Mouse (Mus musculus) forebrain, embryonic 15.5 days (tissue): ENCODE results near the gene Fam76a. TPM values are rescaled to one million over a fixed set of nuclear protein-coding genes. Genes with fewer than 3 reads are reported as not detected.

ENCODE experiments used
- ATAC-seq: fragments of 200-750 bp; cut with Nextera tagmentation; replicated peaks from 2 replicates; pipeline ENCODE4 v1.8.0; 2017; ENCODE audit warnings: mild to moderate bottlenecking, moderate TSS enrichment, moderate library complexity
- H3K27ac ChIP-seq: fragments of 300-500 bp; sonication (generic); replicated peaks from 2 replicates; pipeline ENCODE4 v1.5.1; 2015; ENCODE audit warnings: mild to moderate bottlenecking, inconsistent platforms
- H3K27me3 ChIP-seq: fragments of 300-500 bp; sonication (generic); 2 replicates; pipeline ENCODE4 v1.6.1; 2015; ENCODE audit warnings: inconsistent platforms
- H3K36me3 ChIP-seq: fragments of 300-500 bp; sonication (generic); 2 replicates; pipeline ENCODE4 v1.6.1; 2015; ENCODE audit warnings: mild to moderate bottlenecking, inconsistent platforms
- H3K4me1 ChIP-seq: fragments of 300-500 bp; sonication (generic); 2 replicates; pipeline ENCODE4 v1.6.1; 2015; ENCODE audit warnings: inconsistent platforms
- H3K4me2 ChIP-seq: fragments of 300-500 bp; sonication (generic); replicated peaks from 2 replicates; pipeline ENCODE4 v1.6.1; 2015; ENCODE audit warnings: mild to moderate bottlenecking, inconsistent platforms
- H3K4me3 ChIP-seq: fragments of 300-500 bp; sonication (generic); 2 replicates; pipeline ENCODE4 v1.5.1; 2015; ENCODE audit warnings: mild to moderate bottlenecking, inconsistent platforms
- H3K9ac ChIP-seq: fragments of 300-500 bp; sonication (generic); replicated peaks from 2 replicates; pipeline ENCODE4 v1.6.1; 2015; ENCODE audit warnings: mild to moderate bottlenecking, inconsistent platforms
- H3K9me3 ChIP-seq: fragments of 300-500 bp; sonication (generic); 2 replicates; pipeline ENCODE4 v1.6.1; 2016; ENCODE audit warnings: inconsistent platforms
- WGBS: fragments of 180-500 bp; shearing (Covaris S2); methylation state at CpG from one replicate; pipeline ENCODE4 v1.1.7; 2015; ENCODE audit warnings: mixed read lengths; 5-methylcytosine and 5-hydroxymethylcytosine counted together
- polyA plus RNA-seq: library from polyadenylated mRNA; unstranded; fragments of >200 nt; fragmentation: Nextera tagmentation; extraction: Ambion mirVana; gene quantifications from 2 replicates; pipeline ENCODE4 v1.2.1, GENCODE M21; 2015

Fam76a gene
- polyA plus RNA-seq, 1 experiment from 2014 or later = 52.4 TPM

GRCm38 (mm10) chr4:132958741-132959678 lies 36.7 kb upstream of the Fam76a start:
- 0 out of 2 replicates have a peak overlapping the region, but pooled peaks have one; percentile 7 for H3K9ac ChIP-seq
- H3K27ac ChIP-seq = peak overlapping the region; percentile 79
- H3K4me1 ChIP-seq = peaks cover 11% of the 10 kb centered on the region
- peak; percentile 48; the same call in 1 of the 2 replicates for ATAC-seq
- H3K4me2 ChIP-seq = no peak overlapping the region
- H3K4me3 ChIP-seq = no peak overlapping the region
- WGBS = 5% methylated on average over 10 of the region's 10 CpGs
- H3K9me3 ChIP-seq = no peaks in the 10 kb centered on the region
- H3K36me3 ChIP-seq = no peaks in the 10 kb centered on the region
- no peaks in the 10 kb centered on the region for H3K27me3 ChIP-seq

- Histone ChIP-seq H3K9me3 (no peaks in the 10 kb centered on the region), H3K9ac (no peak overlapping the region), H3K4me2 (no peak overlapping the region), H3K4me3 (no peak overlapping the region), H3K27ac (no peak overlapping the region), H3K27me3 (no peaks in the 10 kb centered on the region), H3K36me3 (no peaks in the 10 kb centered on the region), H3K4me1 (peaks cover 11% of the 10 kb centered on the region)
- no peak for ATAC-seq
- WGBS = 20% methylated on average over 2 of the region's 2 CpGs
Measured at GRCm38 (mm10) chr4:132955395-132955791, 33.0 kb upstream of the Fam76a start.

DNA sequence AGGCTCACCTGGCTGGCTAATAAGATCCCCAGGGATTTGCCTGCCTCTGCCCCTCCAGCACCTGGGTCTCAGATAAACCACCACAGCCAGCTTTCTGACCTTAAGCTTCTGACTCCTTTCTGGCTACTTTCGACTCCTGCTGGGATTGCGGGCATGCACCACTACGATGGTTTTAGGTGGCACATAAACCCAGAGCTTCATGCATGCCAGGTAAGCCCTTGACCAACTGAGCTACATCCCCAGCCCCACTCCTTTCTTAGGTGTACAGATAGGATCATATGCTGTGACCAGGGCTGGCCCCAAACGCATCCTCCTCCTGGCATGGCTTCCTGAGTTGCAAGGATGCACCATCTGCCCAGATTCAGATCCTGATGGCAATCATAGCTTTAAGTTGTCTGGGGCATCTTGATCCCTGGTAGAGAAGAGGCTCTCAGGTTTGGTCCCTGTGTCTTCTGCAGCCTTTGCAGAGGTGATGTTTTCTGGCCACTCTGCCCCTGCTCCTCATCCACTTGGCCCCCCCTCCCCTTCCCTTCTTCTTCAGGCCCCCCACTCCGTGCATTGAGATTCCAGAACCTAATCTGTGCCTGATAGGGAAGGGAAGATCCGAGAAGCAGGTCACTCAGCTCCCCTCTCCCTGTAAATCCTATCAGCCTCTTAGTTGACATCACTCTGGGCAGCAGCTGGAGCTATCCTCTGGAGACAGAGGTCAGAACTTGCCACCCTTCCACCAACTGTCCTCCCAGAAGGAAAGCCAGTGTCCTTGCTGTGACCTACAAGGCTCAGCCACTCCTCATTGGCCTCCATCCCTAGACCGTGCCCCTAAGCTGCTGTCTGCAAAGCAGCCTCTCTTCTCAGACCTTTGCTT lies 32.4 kb upstream of the Fam76a start:
- WGBS = 60% methylated on average over 7 of the region's 7 CpGs
- Histone ChIP-seq H3K4me1 (peaks cover 11% of the 10 kb centered on the region), H3K36me3 (no peaks in the 10 kb centered on the region), H3K9me3 (no peaks in the 10 kb centered on the region), H3K4me2 (no peak overlapping the region), H3K27me3 (no peaks in the 10 kb centered on the region), H3K9ac (no peak overlapping the region), H3K27ac (no peak overlapping the region), H3K4me3 (no peak overlapping the region)
- ATAC-seq = no peak

- no peak for ATAC-seq
- H3K4me3 ChIP-seq = no peak overlapping the region
- H3K27ac ChIP-seq = no peak overlapping the region
- H3K36me3 ChIP-seq = no peaks in the 10 kb centered on the region
- H3K27me3 ChIP-seq = no peaks in the 10 kb centered on the region
- no peaks in the 10 kb centered on the region for H3K9me3 ChIP-seq
- H3K4me1 ChIP-seq = peaks cover 9% of the 10 kb centered on the region
- no peak overlapping the region for H3K9ac ChIP-seq
- H3K4me2 ChIP-seq = no peak overlapping the region
- 58% methylated on average over 2 of the region's 2 CpGs for whole genome bisulfite sequencing
Measured at GRCm38 (mm10) chr4:132950999-132951398, 28.6 kb upstream of the Fam76a start.

GRCm38 (mm10) chr4:132949882-132950532 lies 27.6 kb upstream of the Fam76a start:
- no peaks in the 10 kb centered on the region for H3K36me3 ChIP-seq
- WGBS = 24% methylated on average over 24 of the region's 24 CpGs
- H3K27me3 ChIP-seq = no peaks in the 10 kb centered on the region
- H3K4me2 ChIP-seq = peak overlapping the region; percentile 29
- ATAC-seq = no peak
- peak overlapping the region; percentile 15 for H3K4me3 ChIP-seq
- H3K4me1 ChIP-seq = peaks cover 13% of the 10 kb centered on the region
- no peaks in the 10 kb centered on the region for H3K9me3 ChIP-seq
- no peak overlapping the region for H3K9ac ChIP-seq
- H3K27ac ChIP-seq = no peak overlapping the region

DNA sequence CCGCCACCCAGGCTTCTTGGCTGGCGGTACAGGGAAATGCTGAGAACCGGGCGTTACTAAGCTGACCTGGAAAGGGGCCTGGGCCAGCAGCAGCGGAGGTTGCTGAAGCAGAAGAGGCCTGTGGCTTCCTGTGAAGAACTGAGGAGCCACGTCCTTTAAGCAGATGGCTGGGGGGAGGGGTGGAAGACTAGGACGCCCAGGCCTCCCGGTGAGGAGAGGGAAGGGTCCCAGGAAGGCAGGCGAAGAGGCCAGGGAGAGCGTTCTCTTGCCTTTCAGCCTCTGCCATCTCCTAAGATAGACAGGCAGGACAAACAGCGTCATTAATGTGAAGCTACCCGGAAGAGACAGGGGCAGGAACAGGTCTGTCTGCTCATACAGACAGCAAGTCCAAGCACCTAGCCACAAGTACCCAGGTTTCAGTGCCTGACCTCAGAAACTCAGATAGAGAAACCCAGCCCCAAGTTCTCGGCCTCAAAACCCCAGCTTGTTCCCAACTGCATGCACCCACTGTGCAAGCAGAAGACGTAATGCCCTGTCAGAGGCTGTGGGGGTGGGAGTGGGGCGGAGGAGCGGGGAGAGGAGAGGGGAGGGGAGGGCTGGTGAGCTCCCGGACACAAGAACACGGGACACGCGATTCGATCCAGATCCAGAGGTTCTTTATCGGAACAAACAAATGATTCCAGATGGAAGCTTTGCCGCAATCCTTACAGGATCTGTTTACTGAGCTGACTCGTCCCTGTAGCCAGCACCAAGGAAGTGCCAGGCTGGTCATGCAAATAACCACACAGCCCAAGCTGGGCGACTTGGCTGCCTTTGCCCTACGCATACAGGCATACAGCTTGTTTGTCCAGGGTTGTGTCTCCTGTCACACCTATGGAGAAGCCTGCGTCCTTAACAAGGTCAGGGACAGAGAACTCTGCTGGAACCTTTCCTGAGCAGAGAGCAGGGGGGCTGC lies 24.0 kb upstream of the Fam76a start:
- 14% methylated on average over 27 of the region's 27 CpGs for WGBS
- peak overlapping the region; percentile 43 for H3K4me2 ChIP-seq
- peak overlapping the region; percentile 27 for H3K9ac ChIP-seq
- H3K36me3 ChIP-seq = no peaks in the 10 kb centered on the region
- ATAC-seq = peak; percentile 59
- H3K9me3 ChIP-seq = no peaks in the 10 kb centered on the region
- peak overlapping the region; percentile 71 for H3K27ac ChIP-seq
- no peaks in the 10 kb centered on the region for H3K27me3 ChIP-seq
- peaks cover 13% of the 10 kb centered on the region for H3K4me1 ChIP-seq
- H3K4me3 ChIP-seq = peak overlapping the region; percentile 16

GRCm38 (mm10) chr4:132945261-132946046 lies 23.1 kb upstream of the Fam76a start:
- Histone ChIP-seq H3K36me3 (no peaks in the 10 kb centered on the region), H3K27ac (peak overlapping the region; percentile 71), H3K4me1 (peaks cover 13% of the 10 kb centered on the region), H3K9ac (peak overlapping the region; percentile 27), H3K27me3 (no peaks in the 10 kb centered on the region), H3K9me3 (no peaks in the 10 kb centered on the region), H3K4me2 (peak overlapping the region; percentile 43), H3K4me3 (peak overlapping the region; percentile 16)
- peak; percentile 86 for ATAC-seq
- WGBS = 6% methylated on average over 15 of the region's 15 CpGs

GRCm38 (mm10) chr4:132944776-132945175 lies 22.4 kb upstream of the Fam76a start:
- no peaks in the 10 kb centered on the region for H3K36me3 ChIP-seq
- no peak overlapping the region for H3K4me2 ChIP-seq
- no peaks in the 10 kb centered on the region for H3K27me3 ChIP-seq
- no peak overlapping the region for H3K9ac ChIP-seq
- ATAC-seq = no peak
- H3K9me3 ChIP-seq = no peaks in the 10 kb centered on the region
- no peak overlapping the region for H3K4me3 ChIP-seq
- H3K4me1 ChIP-seq = peaks cover 13% of the 10 kb centered on the region
- WGBS = 83% methylated on average over 4 of the region's 4 CpGs
- no peak overlapping the region for H3K27ac ChIP-seq

DNA sequence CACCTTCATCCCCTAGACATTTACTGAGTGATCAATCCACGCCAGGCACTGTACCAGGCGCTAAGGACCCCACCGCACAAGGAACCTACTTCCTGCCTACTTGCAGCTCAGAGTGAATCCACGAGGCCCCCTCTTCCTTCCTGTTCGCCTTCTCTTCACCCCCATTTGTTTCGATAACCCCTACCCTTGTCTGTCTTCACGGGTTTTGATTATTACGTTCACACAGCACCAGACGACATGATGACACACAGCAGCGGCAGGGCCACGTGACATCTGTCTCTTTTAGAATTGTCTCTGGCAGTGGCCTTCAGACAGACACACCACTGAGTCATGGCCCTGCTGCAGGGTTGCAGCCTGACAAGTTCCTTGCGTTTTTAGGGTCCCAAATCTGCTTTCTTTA lies 21.7 kb upstream of the Fam76a start:
- ATAC-seq = no peak
- Histone ChIP-seq H3K36me3 (no peaks in the 10 kb centered on the region), H3K4me1 (peaks cover 13% of the 10 kb centered on the region), H3K9me3 (no peaks in the 10 kb centered on the region), H3K9ac (no peak overlapping the region), H3K27me3 (no peaks in the 10 kb centered on the region), H3K27ac (no peak overlapping the region), H3K4me2 (no peak overlapping the region), H3K4me3 (no peak overlapping the region)
- WGBS = 80% methylated on average over 12 of the region's 12 CpGs

GRCm38 (mm10) chr4:132943088-132943487 lies 20.7 kb upstream of the Fam76a start:
- Histone ChIP-seq H3K27me3 (no peaks in the 10 kb centered on the region), H3K4me3 (no peak overlapping the region), H3K4me1 (peaks cover 22% of the 10 kb centered on the region), H3K36me3 (no peaks in the 10 kb centered on the region), H3K27ac (no peak overlapping the region), H3K4me2 (no peak overlapping the region), H3K9ac (no peak overlapping the region), H3K9me3 (no peaks in the 10 kb centered on the region)
- ATAC-seq = no peak
- WGBS = 66% methylated on average over 8 of the region's 8 CpGs
